Mouse (Mus musculus) layer of hippocampus, adult 2 months (tissue): ENCODE data around the gene Cdk2ap2. TPM values are rescaled to one million over a fixed set of nuclear protein-coding genes. Genes with fewer than 3 reads are reported as not detected.

Experiments used
- DNase-seq, 2 experiments: peaks; one replicate each; pipeline ENCODE4 v3.0.0; 2022; ENCODE audit warnings: low spot score in 2 of 2
- H3K27ac ChIP-seq: fragments of 200-600 bp; 2 replicates; pipeline ENCODE4 v1.8.1; 2022
- H3K4me3 ChIP-seq: fragments of 200-600 bp; 2 replicates; pipeline ENCODE4 v1.8.1; 2022; ENCODE audit warnings: mild to moderate bottlenecking
- CTCF ChIP-seq: fragments of 200-600 bp; conservative IDR thresholded peaks from 2 replicates; pipeline ENCODE4 v1.8.1; 2022; ENCODE audit warnings: antibody characterized with exemption, mild to moderate bottlenecking, moderate library complexity
- total RNA-seq, 2 experiments: library from RNA; stranded (reverse); gene quantifications; 2 replicates each; pipeline ENCODE4 v1.2.3; 2021

Gene Cdk2ap2
- total RNA-seq, 2 experiments from 2014 or later, result 29.5 to 33.9 TPM

DNA sequence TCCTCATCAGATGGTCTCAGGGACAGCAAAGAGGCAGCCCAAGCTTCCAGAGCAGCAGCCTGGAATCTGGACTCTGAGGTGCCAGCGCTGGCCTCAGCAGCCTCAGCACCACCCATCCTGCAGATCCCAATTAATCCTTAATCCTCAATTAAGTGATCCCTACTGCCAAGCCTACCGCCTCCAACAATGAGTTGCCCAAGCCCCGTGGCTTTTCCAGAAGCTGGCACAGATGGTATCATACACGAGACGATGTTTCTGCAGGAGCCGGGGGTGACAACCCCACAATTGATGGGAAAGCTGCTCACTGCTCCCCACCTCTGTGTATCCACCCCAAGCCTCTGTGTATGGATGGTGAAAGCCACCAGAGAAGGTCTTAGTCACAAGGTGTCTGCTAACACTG lies 7.9 kb upstream of the Cdk2ap2 start:
- DNase-seq, result peak in 1 of 2 experiments; percentile 65
- TF ChIP-seq CTCF, result no peak
- Histone ChIP-seq H3K27ac (no peak overlapping the region), H3K4me3 (no peak overlapping the region)

DNA sequence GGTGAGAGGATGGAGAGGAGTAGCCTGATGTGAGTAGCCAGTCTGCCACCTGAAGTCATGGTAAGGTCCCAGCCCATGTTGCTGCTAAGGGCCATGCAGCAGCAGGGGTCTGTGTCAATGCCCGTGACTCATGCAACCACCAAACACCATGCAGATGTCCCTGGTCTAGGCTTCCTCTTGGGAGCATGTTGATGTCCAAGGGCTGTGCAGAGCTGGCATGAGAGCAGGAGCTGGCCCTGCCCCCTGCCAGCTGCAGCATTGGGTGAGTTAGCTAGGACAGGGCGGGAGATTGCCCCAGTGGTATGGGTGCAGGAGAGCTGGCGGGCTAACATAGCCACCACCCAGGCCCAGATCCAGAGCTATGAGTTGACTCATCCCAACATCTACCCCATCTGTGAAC lies 6.5 kb upstream of the Cdk2ap2 start:
- H3K4me3 ChIP-seq, result no peak overlapping the region
- TF ChIP-seq CTCF, result no peak
- DNase-seq, result no peak
- no peak overlapping the region for H3K27ac ChIP-seq

GRCm38 (mm10) chr19:4091383-4091782 lies 5.6 kb upstream of the Cdk2ap2 start:
- no peak overlapping the region for H3K4me3 ChIP-seq
- no peak for DNase-seq
- H3K27ac ChIP-seq, result no peak overlapping the region
- no peak for TF ChIP-seq CTCF

DNA sequence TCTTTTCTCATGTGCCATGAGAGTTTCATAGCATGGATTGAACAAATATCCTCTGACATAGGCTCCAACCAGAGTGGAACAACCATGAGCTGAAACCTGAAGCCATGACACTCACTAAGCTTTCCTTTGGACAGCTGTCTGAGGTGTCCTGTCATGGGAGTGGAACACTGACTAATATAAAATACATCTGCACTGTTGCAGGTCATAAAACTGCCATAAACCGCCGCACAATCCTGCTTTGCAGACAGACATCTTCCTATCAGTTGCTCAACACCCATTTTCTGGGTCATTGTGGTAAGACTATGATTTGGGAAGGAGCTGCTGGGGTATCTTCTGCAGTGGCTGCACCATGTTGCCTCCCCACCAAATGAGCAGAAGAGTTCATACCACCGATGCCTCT lies 4.2 kb upstream of the Cdk2ap2 start:
- Histone ChIP-seq H3K27ac (no peak overlapping the region), H3K4me3 (no peak overlapping the region)
- DNase-seq, result no peak
- TF ChIP-seq CTCF, result no peak

GRCm38 (mm10) chr19:4093772-4094171 lies 3.2 kb upstream of the Cdk2ap2 start:
- no peak for TF ChIP-seq CTCF
- no peak overlapping the region for H3K27ac ChIP-seq
- no peak overlapping the region for H3K4me3 ChIP-seq
- DNase-seq, result no peak

DNA sequence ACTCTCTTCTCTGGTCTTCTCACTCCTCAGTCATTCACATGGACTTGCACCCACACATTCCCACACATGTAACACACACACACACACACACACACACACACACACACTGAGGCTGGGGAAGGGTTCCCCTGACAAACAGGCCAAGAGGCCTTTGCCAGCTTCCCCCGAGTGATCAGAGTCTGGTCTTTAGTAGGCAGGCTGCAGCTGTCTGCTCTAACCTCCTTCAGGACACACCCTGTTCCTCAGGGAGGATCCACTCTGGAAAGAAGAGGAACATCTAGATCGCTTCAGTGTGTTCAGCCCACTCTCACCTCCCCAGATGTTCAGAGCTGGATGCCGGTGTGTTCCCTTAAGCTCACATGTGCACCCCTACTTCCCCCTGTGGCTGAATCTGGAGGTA lies 2.6 kb upstream of the Cdk2ap2 start:
- peak overlapping the region; percentile 19; the same call in 1 of the 2 replicates for H3K27ac ChIP-seq
- H3K4me3 ChIP-seq, result no peak overlapping the region
- DNase-seq, result no peak
- no peak for TF ChIP-seq CTCF

DNA sequence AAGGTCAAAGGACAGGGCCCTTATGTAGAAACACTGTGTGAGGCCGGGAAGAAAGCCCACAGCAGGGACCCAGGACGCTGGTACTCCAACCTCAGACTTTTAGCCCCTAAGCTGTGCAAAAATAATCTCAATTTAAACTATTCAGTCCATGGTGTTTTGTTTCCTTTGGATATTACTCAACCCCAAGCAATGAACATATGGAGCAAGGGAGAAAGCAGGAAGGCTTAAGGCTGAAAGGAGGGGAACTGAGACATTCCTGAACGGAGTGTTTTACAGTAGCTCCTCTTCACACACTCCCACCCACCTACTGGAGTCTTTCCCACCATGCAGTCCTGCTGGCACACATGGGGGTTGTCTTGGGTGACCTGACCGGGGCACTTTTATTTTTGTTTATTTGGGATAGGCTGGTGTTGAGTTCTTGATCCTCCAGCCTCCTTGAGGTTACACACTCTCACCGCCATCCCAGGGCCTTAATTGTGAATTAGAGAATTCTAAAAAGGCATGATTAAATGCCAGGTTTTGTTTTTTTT lies 2.1 kb upstream of the Cdk2ap2 start:
- no peak for DNase-seq
- no peak overlapping the region for H3K4me3 ChIP-seq
- TF ChIP-seq CTCF, result no peak
- peak overlapping the region; percentile 19; the same call in 1 of the 2 replicates for H3K27ac ChIP-seq

GRCm38 (mm10) chr19:4095802-4096201 lies 1.2 kb upstream of the Cdk2ap2 start:
- peak overlapping the region; percentile 98 for H3K27ac ChIP-seq
- no peak for TF ChIP-seq CTCF
- DNase-seq, result no peak
- no peak overlapping the region; the same call in 1 of the 2 replicates for H3K4me3 ChIP-seq

DNA sequence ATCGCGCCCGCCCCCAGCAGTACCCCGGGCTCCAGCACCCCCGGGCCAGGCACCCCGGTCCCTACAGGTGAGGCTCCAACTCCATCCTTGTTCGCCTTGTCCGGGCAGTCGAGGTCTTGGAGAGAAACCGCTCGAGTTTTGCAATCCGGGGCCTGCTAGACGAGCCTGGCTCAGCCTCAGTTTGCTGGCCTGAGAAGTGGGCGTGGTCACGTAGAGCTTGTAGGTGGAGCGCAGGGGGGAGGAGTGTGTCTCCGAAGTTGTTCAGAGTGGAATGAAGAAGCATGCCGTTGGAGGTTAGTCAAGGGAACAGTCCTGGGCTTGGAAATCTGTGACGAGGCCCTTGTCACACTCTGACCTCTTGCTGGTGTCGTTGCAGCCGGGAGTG lies 451 bp downstream of the Cdk2ap2 start:
- peak in 1 of 2 experiments; percentile 49 for DNase-seq
- H3K4me3 ChIP-seq, result peak overlapping the region; percentile 73
- H3K27ac ChIP-seq, result peak overlapping the region; percentile 98
- TF ChIP-seq CTCF, result no peak

DNA sequence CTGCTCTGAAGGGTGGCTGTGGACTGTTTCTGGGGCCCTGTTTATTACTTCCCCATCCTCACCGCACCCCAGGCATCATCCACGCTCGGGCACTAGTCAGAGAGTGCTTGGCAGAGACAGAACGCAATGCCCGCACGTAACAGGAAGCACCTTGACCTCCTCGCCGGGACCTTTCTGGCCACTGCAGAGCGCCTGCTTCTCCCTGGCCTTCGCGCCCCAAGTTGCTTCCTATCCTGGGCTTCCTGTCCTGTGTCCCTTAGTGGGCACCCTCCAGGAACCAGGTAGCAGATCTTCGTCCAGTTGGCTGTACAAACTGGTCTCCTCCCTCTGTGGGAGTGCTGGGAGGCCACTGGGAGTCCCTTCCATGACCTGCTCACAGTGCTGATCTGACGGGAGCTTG lies 1.4 kb downstream of the Cdk2ap2 start:
- no peak for DNase-seq
- no peak for TF ChIP-seq CTCF
- peak overlapping the region; percentile 82; the same call in 1 of the 2 replicates for H3K27ac ChIP-seq
- H3K4me3 ChIP-seq, result no peak overlapping the region

DNA sequence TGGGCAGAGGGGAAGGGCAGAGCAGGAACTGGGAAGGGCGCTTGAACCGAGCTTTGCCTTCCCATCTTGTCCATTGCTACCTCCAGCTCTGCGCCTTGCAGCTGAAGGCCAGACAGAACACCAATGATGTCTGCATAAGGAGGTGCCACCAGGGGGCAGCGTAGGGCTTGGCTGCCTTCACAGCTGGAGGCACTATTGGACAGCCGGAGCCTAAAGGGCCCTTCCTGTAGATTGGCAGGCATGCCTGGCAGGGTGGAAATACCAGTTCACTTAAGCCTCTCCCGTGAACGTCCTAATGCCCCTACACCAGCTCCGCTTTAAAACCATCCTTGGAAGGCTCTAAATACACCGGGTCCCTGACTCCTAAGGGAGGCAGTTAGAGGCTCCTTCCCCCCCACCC lies 2.1 kb downstream of the Cdk2ap2 start:
- DNase-seq, result peak; percentile 85 to 90
- peak; percentile 96 for TF ChIP-seq CTCF
- Histone ChIP-seq H3K4me3 (no peak overlapping the region), H3K27ac (peak overlapping the region; percentile 82)

DNA sequence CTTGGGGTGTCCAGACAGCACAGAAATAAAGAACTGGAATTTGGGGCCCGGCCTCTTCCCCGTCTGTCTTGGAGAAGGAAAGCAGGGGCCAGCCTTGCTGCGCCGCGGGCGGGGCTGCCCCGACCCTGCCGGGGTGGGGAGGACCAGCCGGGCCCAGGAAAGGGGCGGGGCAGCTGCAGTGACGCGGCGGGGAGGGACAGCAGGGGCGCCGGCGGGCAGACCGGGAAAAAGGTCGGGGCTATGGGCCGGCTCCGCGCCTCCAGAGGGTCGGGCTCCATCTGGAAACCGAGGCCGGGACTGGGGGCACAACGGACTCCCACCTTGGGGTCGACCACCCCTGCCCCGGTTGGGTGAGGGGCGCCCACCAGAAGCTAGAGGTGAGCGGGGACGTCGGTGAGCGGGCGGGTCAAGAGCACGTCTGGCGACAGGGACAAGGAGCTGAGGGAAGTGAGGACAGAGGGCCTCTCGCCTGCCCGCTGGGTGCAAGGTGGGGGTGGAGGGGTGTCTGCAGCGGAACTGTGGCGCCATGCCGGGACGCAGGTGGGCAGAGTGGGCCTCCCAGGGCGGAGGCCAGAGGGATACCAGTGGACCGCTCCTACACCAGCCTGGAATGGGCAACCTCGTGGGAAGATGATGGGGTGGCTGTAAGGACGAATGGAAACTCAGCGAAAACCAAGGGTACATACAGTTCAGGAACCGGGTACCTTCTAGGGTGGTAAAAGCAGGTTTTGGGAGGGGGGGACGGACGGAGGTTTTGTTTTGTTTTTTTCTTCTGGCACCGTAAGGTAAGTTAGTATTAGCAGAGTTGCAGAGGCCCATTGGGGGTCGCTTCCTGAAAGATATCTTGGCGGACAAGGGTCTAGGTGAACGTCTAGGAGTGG lies 3.1 kb downstream of the Cdk2ap2 start, which contains the start of gene Pitpnm1:
Gene Pitpnm1 (plus strand): TSS at position 162 of the 881 bp plus-strand sequence.
- Histone ChIP-seq H3K4me3 (peak within 1 kb of the TSS; percentile 61), H3K27ac (peak within 1 kb of the TSS; percentile 82)
- no peak for TF ChIP-seq CTCF
- peak in 1 of 2 experiments; percentile 58 for DNase-seq

DNA sequence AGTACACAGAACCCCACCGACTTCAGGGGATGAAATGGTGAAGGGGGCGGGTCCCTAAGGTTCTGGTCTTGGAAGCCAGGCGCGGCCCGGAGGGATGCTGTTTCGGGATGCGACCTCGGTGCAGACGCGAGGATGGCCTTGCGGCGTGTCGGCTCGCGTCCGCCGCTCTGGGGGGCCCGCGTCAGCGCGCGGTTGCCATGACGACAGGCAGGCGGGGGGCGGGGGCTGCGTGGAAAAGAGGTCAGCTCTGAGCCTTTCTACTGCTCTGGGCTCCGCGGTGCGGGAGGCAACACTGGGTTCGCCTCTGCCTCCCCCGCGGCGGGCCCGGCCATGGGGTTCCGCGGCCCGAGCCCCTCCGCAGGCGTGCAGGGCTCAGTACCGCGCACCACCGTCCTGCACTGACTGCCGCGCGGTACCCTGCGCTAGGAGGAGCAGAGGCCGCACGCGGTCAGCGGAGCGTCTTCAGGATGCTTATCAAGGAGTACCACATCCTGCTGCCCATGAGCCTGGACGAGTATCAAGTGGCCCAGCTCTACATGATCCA lies 3.8 kb downstream of the Cdk2ap2 start:
- TF ChIP-seq CTCF, result no peak
- peak overlapping the region; percentile 82 for H3K27ac ChIP-seq

More for the DNA sequence above, 3.8 kb downstream of the Cdk2ap2 start:
- DNase-seq, result peak in 1 of 2 experiments; percentile 62
- peak overlapping the region; percentile 61 for H3K4me3 ChIP-seq
